Mouse (Mus musculus): Measurements from ENCODE around the gene Icam1. TPM values are rescaled to one million over a fixed set of nuclear protein-coding genes. Genes with fewer than 3 reads are reported as not detected.
A peak's percentile ranks its signal among the peaks of the same experiment; 100 is the strongest.

Icam1 gene
- polyA plus RNA-seq, 2 experiments from 2014 or later: 66.8 to 106 TPM

DNA sequence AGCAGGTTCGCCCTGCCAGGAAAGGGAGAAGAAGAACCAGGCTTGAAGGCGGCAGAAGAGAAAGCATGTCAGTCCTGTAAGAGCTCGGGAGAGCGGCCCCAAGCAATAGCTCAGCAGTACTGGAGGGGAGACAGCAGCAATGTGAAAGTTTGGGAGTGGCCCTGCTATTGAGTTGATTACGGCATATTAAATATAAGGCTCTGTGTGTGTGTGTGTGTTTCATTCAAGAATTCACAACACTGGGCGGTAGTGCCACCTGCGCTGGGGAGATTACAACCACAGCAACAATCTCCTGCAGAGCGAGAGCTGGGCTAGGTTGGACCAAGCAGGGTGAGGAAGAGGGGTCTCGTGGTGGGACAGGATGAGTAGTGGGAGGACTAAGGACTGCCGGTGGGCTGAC is 35.8 kb downstream of the Icam1 start:
- no peak for ATAC-seq

GRCm38 (mm10) chr9:21062928-21063327 is 47.1 kb downstream of the Icam1 start:
- ATAC-seq: no peak

GRCm38 (mm10) chr9:21067006-21067684 is 51.4 kb downstream of the Icam1 start, which contains the start of gene Zglp1:
Zglp1 (minus strand) TSS chr9:21067093.
- ATAC-seq: no peak

- ATAC-seq: no peak
These were observed 56.9 kb downstream of the Icam1 start for GRCm38 (mm10) chr9:21072641-21073040.

- ATAC-seq: peak; percentile 98
These were observed 57.5 kb downstream of the Icam1 start, which contains the start of the genes Gm49373 and Fdx1l for GRCm38 (mm10) chr9:21073044-21073840. Gm49373 (minus strand) TSS chr9:21073096. Fdx1l (minus strand) TSS chr9:21073614.

DNA sequence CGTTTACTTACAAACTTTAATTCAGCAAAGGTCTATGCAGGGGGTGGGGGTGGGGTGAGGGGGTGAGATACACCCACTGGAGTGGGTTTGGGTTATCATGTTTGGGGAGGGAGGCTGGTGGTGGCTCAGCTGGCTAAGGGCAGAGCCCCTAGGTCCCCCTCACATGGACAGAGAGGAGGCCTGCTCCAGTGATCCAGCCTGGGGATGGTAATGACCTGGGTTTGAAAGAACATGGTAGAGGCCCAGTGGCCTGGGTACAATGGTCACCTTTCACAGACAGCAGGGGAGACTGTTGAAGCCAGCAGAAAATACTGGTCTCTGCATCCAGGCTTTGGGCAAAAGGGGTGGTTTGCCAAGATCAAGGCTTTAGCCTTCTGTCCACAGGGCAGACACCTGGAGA is 58.4 kb downstream of the Icam1 start:
- no peak for ATAC-seq

- ATAC-seq: no peak
These were observed 59.8 kb downstream of the Icam1 start for GRCm38 (mm10) chr9:21075625-21076024.

Other genes starting within 250 kb of the Icam1 start
- not detected for gene Col5a3, start 200.9 kb upstream of the Icam1 start, polyA plus RNA-seq (2017; shearing (Covaris generic))
- not detected for gene Rdh8, start 197.5 kb upstream of the Icam1 start, polyA plus RNA-seq (2017; shearing (Covaris generic))
- gene A230050P20Rik, start 147.3 kb upstream of the Icam1 start, polyA plus RNA-seq (2017; shearing (Covaris generic)): 10 to 100 TPM; 13.8 to 24.3 TPM
- gene Angptl6, start 136.3 kb upstream of the Icam1 start, polyA plus RNA-seq (2017; shearing (Covaris generic)): 1 to 10 TPM in 1 of 2 experiments, under 1 TPM in 1; 0.43 to 1.1 TPM
- gene Ppan, start 127.8 kb upstream of the Icam1 start, polyA plus RNA-seq (2017; shearing (Covaris generic)): 10 to 100 TPM; 24.1 to 36.4 TPM
- 100 to 1,000 TPM; 200 to 213 TPM for gene Eif3g, start 117.4 kb upstream of the Icam1 start, polyA plus RNA-seq (2017; shearing (Covaris generic))
- 10 to 100 TPM; 43.0 to 75.2 TPM for gene Dnmt1, start 56.1 kb upstream of the Icam1 start, polyA plus RNA-seq (2017; shearing (Covaris generic))
- 1 to 10 TPM; 3.2 to 5.6 TPM for gene S1pr2, start 39.2 kb upstream of the Icam1 start, polyA plus RNA-seq (2017; shearing (Covaris generic))
- 100 to 1,000 TPM in 1 of 2 experiments, 10 to 100 TPM in 1; 94.9 to 122 TPM for gene Mrpl4, start 13.2 kb upstream of the Icam1 start, polyA plus RNA-seq (2017; shearing (Covaris generic))
- gene Icam4, start 13.4 kb downstream of the Icam1 start, polyA plus RNA-seq (2017; shearing (Covaris generic)): 1 to 10 TPM; 2.7 to 3.5 TPM
- under 1 TPM in 1 of 2 experiments, not detected in 1; 0.20 TPM for gene Icam5, start 16.1 kb downstream of the Icam1 start, polyA plus RNA-seq (2017; shearing (Covaris generic))
- gene Zglp1, start 51.1 kb downstream of the Icam1 start, polyA plus RNA-seq (2017; shearing (Covaris generic)): 1 to 10 TPM in 1 of 2 experiments, not detected in 1; 1.4 TPM
- under 1 TPM in 1 of 2 experiments, not detected in 1; 0.75 TPM for gene Gm49373, start 57.1 kb downstream of the Icam1 start, polyA plus RNA-seq (2017; shearing (Covaris generic))
- gene Fdx1l, start 57.6 kb downstream of the Icam1 start, polyA plus RNA-seq (2017; shearing (Covaris generic)): 10 to 100 TPM; 13.9 to 16.5 TPM
- gene Gm38431, start 76.0 kb downstream of the Icam1 start, polyA plus RNA-seq (2017; shearing (Covaris generic)): 1 to 10 TPM in 1 of 2 experiments, under 1 TPM in 1; 0.20 to 2.9 TPM
- 10 to 100 TPM; 18.5 to 21.1 TPM for gene Raver1, start 76.0 kb downstream of the Icam1 start, polyA plus RNA-seq (2017; shearing (Covaris generic))
- gene Tyk2, start 115.3 kb downstream of the Icam1 start, polyA plus RNA-seq (2017; shearing (Covaris generic)): 10 to 100 TPM; 35.2 to 77.5 TPM
- 100 to 1,000 TPM; 100 to 115 TPM for gene Cdc37, start 134.0 kb downstream of the Icam1 start, polyA plus RNA-seq (2017; shearing (Covaris generic))
- gene Pde4a, start 149.7 kb downstream of the Icam1 start, polyA plus RNA-seq (2017; shearing (Covaris generic)): 1 to 10 TPM in 1 of 2 experiments, under 1 TPM in 1; 0.67 to 1.3 TPM
- 10 to 100 TPM; 20.1 to 43.4 TPM for gene Keap1, start 223.4 kb downstream of the Icam1 start, polyA plus RNA-seq (2017; shearing (Covaris generic))
- gene S1pr5, start 232.5 kb downstream of the Icam1 start, polyA plus RNA-seq (2017; shearing (Covaris generic)): under 1 TPM in 1 of 2 experiments, not detected in 1; 0.12 TPM
- 10 to 100 TPM; 25.3 to 29.8 TPM for gene Atg4d, start 249.3 kb downstream of the Icam1 start, polyA plus RNA-seq (2017; shearing (Covaris generic))